Mouse (Mus musculus): ENCODE results near the gene Cacnb2. TPM values are rescaled to one million over a fixed set of nuclear protein-coding genes. Genes with fewer than 3 reads are reported as not detected.

The Cacnb2 gene
- total RNA-seq, 1 experiment, result 0.54 TPM

- Histone ChIP-seq H3K9me3 (ENCODE audit: control insufficient read depth, insufficient read depth, low read depth, low read length) (no peaks in the 10 kb centered on the region), H3K4me1 (ENCODE audit: control insufficient read depth in 2 of 2, insufficient read depth in 2 of 2, low read length in 2 of 2, poor library complexity in 1 of 2) (no peaks in the 10 kb centered on the region), H3K4me3 (ENCODE audit: insufficient read depth in 1 of 2, low read depth in 1 of 2, low read length in 2 of 2, poor library complexity in 1 of 2, severe bottlenecking in 1 of 2) (no peak overlapping the region), H3K9ac (ENCODE audit: insufficient read depth, low read depth, low read length, poor library complexity, severe bottlenecking) (no peak overlapping the region), H3K27ac (ENCODE audit: insufficient read depth, low read depth, low read length, poor library complexity, severe bottlenecking) (no peak overlapping the region), H3K36me3 (ENCODE audit: control insufficient read depth, insufficient read depth, low read length, poor library complexity, severe bottlenecking) (no peaks in the 10 kb centered on the region)
- no peak for TF ChIP-seq HCFC1 (IDR thresholded peaks at IDR 0.05; ENCODE audit: borderline replicate concordance, insufficient read depth, low read length)
- no peak for TF ChIP-seq ZC3H11A (IDR thresholded peaks at IDR 0.05; ENCODE audit: borderline replicate concordance, low read depth, low read length)
- TF ChIP-seq ZNF384 (IDR thresholded peaks at IDR 0.05; ENCODE audit: low read depth, low read length), result no peak
- TF ChIP-seq CHD2 (IDR thresholded peaks at IDR 0.05; ENCODE audit: low read depth, low read length), result no peak
- TF ChIP-seq MAFK (IDR thresholded peaks at IDR 0.05; ENCODE audit: insufficient read depth, low read depth, low read length), result no peak
- in situ Hi-C loops (cut with MboI; ENCODE audit: low sequenced_read_pairs in 2 of 2, unreplicated experiment in 2 of 2), result no loop called here
- DNase-seq (ENCODE audit: low read depth, low spot score), result no peak
Observed at GRCm38 (mm10) chr2:14612705-14613104, 9.8 kb downstream of the Cacnb2 start.

GRCm38 (mm10) chr2:14616361-14616760 is 13.5 kb downstream of the Cacnb2 start:
- TF ChIP-seq ZNF384 (IDR thresholded peaks at IDR 0.05; ENCODE audit: low read depth, low read length), result no peak
- TF ChIP-seq ZC3H11A (IDR thresholded peaks at IDR 0.05; ENCODE audit: borderline replicate concordance, low read depth, low read length), result no peak
- no peak for TF ChIP-seq HCFC1 (IDR thresholded peaks at IDR 0.05; ENCODE audit: borderline replicate concordance, insufficient read depth, low read length)
- TF ChIP-seq CHD2 (IDR thresholded peaks at IDR 0.05; ENCODE audit: low read depth, low read length), result no peak
- TF ChIP-seq MAFK (IDR thresholded peaks at IDR 0.05; ENCODE audit: insufficient read depth, low read depth, low read length), result no peak
- in situ Hi-C loops (cut with MboI; ENCODE audit: low sequenced_read_pairs in 2 of 2, unreplicated experiment in 2 of 2), result no loop called here
- no peaks in the 10 kb centered on the region for H3K9me3 ChIP-seq (ENCODE audit: control insufficient read depth, insufficient read depth, low read depth, low read length)
- H3K4me3 ChIP-seq (ENCODE audit: insufficient read depth in 1 of 2, low read depth in 1 of 2, low read length in 2 of 2, poor library complexity in 1 of 2, severe bottlenecking in 1 of 2), result no peak overlapping the region
- no peaks in the 10 kb centered on the region for H3K4me1 ChIP-seq (ENCODE audit: control insufficient read depth in 2 of 2, insufficient read depth in 2 of 2, low read length in 2 of 2, poor library complexity in 1 of 2)
- H3K36me3 ChIP-seq (ENCODE audit: control insufficient read depth, insufficient read depth, low read length, poor library complexity, severe bottlenecking), result no peaks in the 10 kb centered on the region
- no peak for DNase-seq (ENCODE audit: low read depth, low spot score)
- no peak overlapping the region for H3K9ac ChIP-seq (ENCODE audit: insufficient read depth, low read depth, low read length, poor library complexity, severe bottlenecking)
- no peak overlapping the region for H3K27ac ChIP-seq (ENCODE audit: insufficient read depth, low read depth, low read length, poor library complexity, severe bottlenecking)

- TF ChIP-seq ZNF384 (IDR thresholded peaks at IDR 0.05; ENCODE audit: low read depth, low read length) (no peak), MAFK (IDR thresholded peaks at IDR 0.05; ENCODE audit: insufficient read depth, low read depth, low read length) (no peak), ZC3H11A (IDR thresholded peaks at IDR 0.05; ENCODE audit: borderline replicate concordance, low read depth, low read length) (no peak), HCFC1 (IDR thresholded peaks at IDR 0.05; ENCODE audit: borderline replicate concordance, insufficient read depth, low read length) (no peak), CHD2 (IDR thresholded peaks at IDR 0.05; ENCODE audit: low read depth, low read length) (no peak)
Observed at GRCm38 (mm10) chr2:14620120-14620853, 17.4 kb downstream of the Cacnb2 start.

GRCm38 (mm10) chr2:14620891-14621290 is 18.0 kb downstream of the Cacnb2 start:
- DNase-seq (ENCODE audit: low read depth, low spot score), result no peak
- Histone ChIP-seq H3K4me3 (ENCODE audit: insufficient read depth in 1 of 2, low read depth in 1 of 2, low read length in 2 of 2, poor library complexity in 1 of 2, severe bottlenecking in 1 of 2) (no peak overlapping the region), H3K9me3 (ENCODE audit: control insufficient read depth, insufficient read depth, low read depth, low read length) (no peaks in the 10 kb centered on the region), H3K36me3 (ENCODE audit: control insufficient read depth, insufficient read depth, low read length, poor library complexity, severe bottlenecking) (no peaks in the 10 kb centered on the region), H3K9ac (ENCODE audit: insufficient read depth, low read depth, low read length, poor library complexity, severe bottlenecking) (no peak overlapping the region), H3K4me1 (ENCODE audit: control insufficient read depth in 2 of 2, insufficient read depth in 2 of 2, low read length in 2 of 2, poor library complexity in 1 of 2) (no peaks in the 10 kb centered on the region), H3K27ac (ENCODE audit: insufficient read depth, low read depth, low read length, poor library complexity, severe bottlenecking) (no peak overlapping the region)
- in situ Hi-C loops (cut with MboI; ENCODE audit: low sequenced_read_pairs in 2 of 2, unreplicated experiment in 2 of 2), result no loop called here
- TF ChIP-seq CHD2 (IDR thresholded peaks at IDR 0.05; ENCODE audit: low read depth, low read length), result no peak
- TF ChIP-seq MAFK (IDR thresholded peaks at IDR 0.05; ENCODE audit: insufficient read depth, low read depth, low read length), result no peak
- TF ChIP-seq HCFC1 (IDR thresholded peaks at IDR 0.05; ENCODE audit: borderline replicate concordance, insufficient read depth, low read length), result no peak

More at GRCm38 (mm10) chr2:14620120-14620853, 17.4 kb downstream of the Cacnb2 start:
- no peak overlapping the region for H3K4me3 ChIP-seq (ENCODE audit: insufficient read depth in 1 of 2, low read depth in 1 of 2, low read length in 2 of 2, poor library complexity in 1 of 2, severe bottlenecking in 1 of 2)
- H3K9me3 ChIP-seq (ENCODE audit: control insufficient read depth, insufficient read depth, low read depth, low read length), result no peaks in the 10 kb centered on the region
- H3K9ac ChIP-seq (ENCODE audit: insufficient read depth, low read depth, low read length, poor library complexity, severe bottlenecking), result no peak overlapping the region
- no peaks in the 10 kb centered on the region for H3K36me3 ChIP-seq (ENCODE audit: control insufficient read depth, insufficient read depth, low read length, poor library complexity, severe bottlenecking)
- DNase-seq (ENCODE audit: low read depth, low spot score), result no peak
- in situ Hi-C loops (cut with MboI; ENCODE audit: low sequenced_read_pairs in 2 of 2, unreplicated experiment in 2 of 2), result no loop called here
- H3K4me1 ChIP-seq (ENCODE audit: control insufficient read depth in 2 of 2, insufficient read depth in 2 of 2, low read length in 2 of 2, poor library complexity in 1 of 2), result no peaks in the 10 kb centered on the region
- H3K27ac ChIP-seq (ENCODE audit: insufficient read depth, low read depth, low read length, poor library complexity, severe bottlenecking), result no peak overlapping the region

Data from ES-E14 (cell line).